Mouse (Mus musculus) right cerebral cortex, postnatal 25 days (tissue): Measurements from ENCODE around the gene Mrgprg.
A peak's percentile ranks its signal among the peaks of the same experiment; 100 is the strongest.

Experiments
- DNase-seq: peaks from one replicate; pipeline ENCODE4 v3.0.0; 2022

Gene Mrgprg

GRCm38 (mm10) chr7:143755357-143756124 lies 11.3 kb downstream of the Mrgprg start:
- no peak for DNase-seq

GRCm38 (mm10) chr7:143753990-143754715 lies 12.6 kb downstream of the Mrgprg start:
- DNase-seq: no peak

GRCm38 (mm10) chr7:143752606-143753005 lies 14.2 kb downstream of the Mrgprg start:
- DNase-seq: no peak

GRCm38 (mm10) chr7:143752056-143752455 lies 14.7 kb downstream of the Mrgprg start:
- DNase-seq: no peak

- DNase-seq: no peak
Observed at GRCm38 (mm10) chr7:143751380-143751779, 15.4 kb downstream of the Mrgprg start.

GRCm38 (mm10) chr7:143749045-143749444 lies 17.7 kb downstream of the Mrgprg start:
- no peak for DNase-seq

GRCm38 (mm10) chr7:143748041-143748868 lies 18.5 kb downstream of the Mrgprg start:
- peak; percentile 84 for DNase-seq

GRCm38 (mm10) chr7:143740653-143741052 lies 26.1 kb downstream of the Mrgprg start:
- DNase-seq: no peak

- peak; percentile 82 for DNase-seq
Observed at GRCm38 (mm10) chr7:143739511-143740461, 27.0 kb downstream of the Mrgprg start.

GRCm38 (mm10) chr7:143738601-143739006 lies 28.2 kb downstream of the Mrgprg start:
- DNase-seq: no peak

GRCm38 (mm10) chr7:143738194-143738593 lies 28.6 kb downstream of the Mrgprg start:
- DNase-seq: no peak

GRCm38 (mm10) chr7:143733746-143734145 lies 33.0 kb downstream of the Mrgprg start:
- peak; percentile 30 for DNase-seq

GRCm38 (mm10) chr7:143729886-143730285 lies 36.9 kb downstream of the Mrgprg start:
- DNase-seq: no peak

- no peak for DNase-seq
Observed at GRCm38 (mm10) chr7:143726396-143726795, 40.4 kb downstream of the Mrgprg start.

GRCm38 (mm10) chr7:143723841-143724240 lies 43.0 kb downstream of the Mrgprg start:
- DNase-seq: no peak

- no peak for DNase-seq
Observed at GRCm38 (mm10) chr7:143722646-143723045, 44.1 kb downstream of the Mrgprg start.

- DNase-seq: no peak
Observed at GRCm38 (mm10) chr7:143717811-143718210, 49.0 kb downstream of the Mrgprg start.
